9 mouse cellular contexts compared by ENCODE assay signal in the genomic region with DNA sequence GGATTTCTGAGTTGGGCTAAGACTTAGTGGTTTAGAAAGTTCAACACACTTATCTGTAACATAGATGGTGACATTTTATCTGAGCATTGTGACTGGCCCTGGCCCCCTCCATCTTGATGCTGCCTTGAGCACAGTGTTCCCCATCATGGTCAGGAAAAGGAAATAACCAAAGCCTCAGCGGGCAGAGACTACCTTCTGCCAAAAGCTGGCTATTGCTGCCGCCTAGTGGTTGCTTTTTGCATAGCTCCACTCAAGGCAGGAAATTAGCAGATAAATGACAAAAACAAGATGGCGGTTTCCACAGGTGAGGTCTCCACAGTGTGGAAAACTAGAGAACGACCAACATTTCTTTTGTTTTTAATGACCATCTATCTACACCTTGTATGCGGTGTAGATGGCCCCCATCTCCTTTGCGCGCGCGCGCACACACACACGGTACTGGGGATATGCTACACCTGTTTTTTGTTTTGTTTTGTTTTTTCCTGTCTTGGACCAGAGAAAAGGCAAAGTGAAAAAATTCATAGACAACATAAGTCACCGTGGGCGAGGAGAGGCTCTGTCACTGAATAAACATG. TPM values are rescaled to one million over a fixed set of nuclear protein-coding genes. Genes with fewer than 3 reads are reported as not detected.
DNase-seq lines count a peak whose midpoint lies in the region; ATAC-seq and TF ChIP-seq lines count a peak whose summit lies in the region.
"Had no signal": no experiment of that assay in that cellular context is flagged by ENCODE, and none has a peak within 500 bp of the region (broad histone marks: within the 10 kb centered on the region; RNA-seq: fewer than 3 reads in every experiment).

No protein-coding gene starts in this region.

- intact Hi-C loops in gastrocnemius, postnatal 36 days (cut with DNase I): loop anchor here (5.0 kb wide), 3 partner anchors 57 to 162 kb away; no protein-coding TSS in a partner anchor

- H3K4me3 ChIP-seq in kidney, postnatal 0 days (replicated peaks; ENCODE audit: low read depth, low read length): no peak overlapping the region
- no peak overlapping the region for H3K4me3 ChIP-seq in liver, embryonic 11.5 days (ENCODE audit: low read depth, low read length)
- H3K4me3 ChIP-seq: limb, embryonic 15.5 days had no signal

- no peak overlapping the region for H3K27ac ChIP-seq in kidney, postnatal 0 days
- H3K27ac ChIP-seq in liver, embryonic 11.5 days (ENCODE audit: low read depth, low read length): no peak overlapping the region
- H3K27ac ChIP-seq: limb, embryonic 15.5 days had no signal

- WGBS in kidney, postnatal 0 days: 51% methylated on average over 13 of the region's 13 CpGs
- WGBS in liver, embryonic 11.5 days: 49% methylated on average over 13 of the region's 13 CpGs

- no peaks in the 10 kb centered on the region for H3K27me3 ChIP-seq in kidney, postnatal 0 days (ENCODE audit: insufficient read depth, low read length)
- no peaks in the 10 kb centered on the region for H3K27me3 ChIP-seq in liver, embryonic 11.5 days (replicated peaks; ENCODE audit: control insufficient read depth, insufficient read depth, low read length)
- H3K27me3 ChIP-seq: limb, embryonic 15.5 days had no signal

- H3K9ac ChIP-seq in kidney, postnatal 0 days (ENCODE audit: low read depth, low read length): no peak overlapping the region
- no peak overlapping the region for H3K9ac ChIP-seq in liver, embryonic 11.5 days (ENCODE audit: low read depth, low read length)
- H3K9ac ChIP-seq: limb, embryonic 15.5 days had no signal

- no peak overlapping the region for H3K4me2 ChIP-seq in kidney, postnatal 0 days (ENCODE audit: low read length)
- H3K4me2 ChIP-seq in liver, embryonic 11.5 days: no peak overlapping the region
- H3K4me2 ChIP-seq: limb, embryonic 15.5 days had no signal

- H3K9me3 ChIP-seq in kidney, postnatal 0 days (replicated peaks; ENCODE audit: low read length): no peaks in the 10 kb centered on the region
- H3K9me3 ChIP-seq in liver, embryonic 11.5 days (ENCODE audit: control insufficient read depth, low read length): no peaks in the 10 kb centered on the region
- H3K9me3 ChIP-seq: limb, embryonic 15.5 days had no signal

- H3K4me1 ChIP-seq in kidney, postnatal 0 days (replicated peaks; ENCODE audit: insufficient read depth, low read length): no peaks in the 10 kb centered on the region
- H3K4me1 ChIP-seq in liver, embryonic 11.5 days (replicated peaks; ENCODE audit: control insufficient read depth, insufficient read depth, low read length): no peaks in the 10 kb centered on the region; the same call in 1 of the 2 replicates
- H3K4me1 ChIP-seq: limb, embryonic 15.5 days had no signal

- ATAC-seq in kidney, postnatal 0 days (replicated peaks; ENCODE audit: low FRiP score, low read depth): peak; percentile 71; the same call in 1 of the 2 replicates
- ATAC-seq in liver, embryonic 11.5 days (replicated peaks; ENCODE audit: low FRiP score): peak; percentile 29; the same call in 1 of the 2 replicates

- no peaks in the 10 kb centered on the region for H3K36me3 ChIP-seq in kidney, postnatal 0 days (ENCODE audit: insufficient read depth, low read length)
- H3K36me3 ChIP-seq in liver, embryonic 11.5 days (ENCODE audit: control insufficient read depth, insufficient read depth, low read length): no peaks in the 10 kb centered on the region
- H3K36me3 ChIP-seq: limb, embryonic 15.5 days had no signal

- peak; percentile 87 for DNase-seq in CD4-positive helper T cell, adult 2 months (ENCODE audit: low read depth, low spot score)
- peak; percentile 84 for DNase-seq in T-cell, adult 2 months (ENCODE audit: low spot score)
- peak; percentile 79 to 85 for DNase-seq in cerebellum, postnatal 36 days
- DNase-seq in gastrocnemius, postnatal 36 days: peak; percentile 59 to 65
- peak; percentile 84 for DNase-seq in kidney, postnatal 0 days (ENCODE audit: low spot score)
- peak; percentile 69 for DNase-seq in liver, embryonic 11.5 days (ENCODE audit: low spot score)
- DNase-seq in retina, embryonic 14.5 days (ENCODE audit: low spot score): peak; percentile 84
- DNase-seq in thymus, postnatal 25 days: peak; percentile 93

- peak; percentile 97 for TF ChIP-seq CTCF in kidney, postnatal 0 days (IDR thresholded peaks at IDR 0.05; ENCODE audit: low read depth)

RNA-seq across cellular contexts. Expression of a gene that starts 7.4 kb away (rescaled TPM):
- total RNA-seq in gastrocnemius, postnatal 36 days (2021): not detected
- polyA plus RNA-seq in kidney, postnatal 0 days (2015; fragmentation: Nextera tagmentation; extraction: Ambion mirVana): not detected in 2 replicates
- polyA plus RNA-seq in liver, embryonic 11.5 days (2014; fragmentation: Nextera tagmentation; extraction: Ambion mirVana): not detected in 2 replicates
- polyA plus RNA-seq: limb, embryonic 15.5 days had no signal

RNA-seq across cellular contexts. Expression of a gene that starts 26.0 kb away (rescaled TPM):
- 1 to 10 TPM in 1 of 2 experiments, under 1 TPM in 1; 0.59 to 1.5 TPM for total RNA-seq in gastrocnemius, postnatal 36 days (2021)
- 0.27 and 0.43 TPM in 2 replicates for polyA plus RNA-seq in kidney, postnatal 0 days (2015; fragmentation: Nextera tagmentation; extraction: Ambion mirVana)
- 5.5 and 5.8 TPM in 2 replicates for polyA plus RNA-seq in liver, embryonic 11.5 days (2014; fragmentation: Nextera tagmentation; extraction: Ambion mirVana)

RNA-seq across cellular contexts. Expression of a gene that starts 45.3 kb away (rescaled TPM):
- 1 to 10 TPM; 5.5 to 5.7 TPM for total RNA-seq in gastrocnemius, postnatal 36 days (2021)
- polyA plus RNA-seq in kidney, postnatal 0 days (2015; fragmentation: Nextera tagmentation; extraction: Ambion mirVana): 1.9 and 2.1 TPM in 2 replicates
- polyA plus RNA-seq in liver, embryonic 11.5 days (2014; fragmentation: Nextera tagmentation; extraction: Ambion mirVana): 2.0 and 2.9 TPM in 2 replicates
